Mouse (Mus musculus): ENCODE results near the gene Vmn1r235. TPM values are rescaled to one million over a fixed set of nuclear protein-coding genes. Genes with fewer than 3 reads are reported as not detected.

The Vmn1r235 gene
- total and polyA plus RNA-seq, 3 experiments, result 0.05 TPM; not detected in 2

DNA sequence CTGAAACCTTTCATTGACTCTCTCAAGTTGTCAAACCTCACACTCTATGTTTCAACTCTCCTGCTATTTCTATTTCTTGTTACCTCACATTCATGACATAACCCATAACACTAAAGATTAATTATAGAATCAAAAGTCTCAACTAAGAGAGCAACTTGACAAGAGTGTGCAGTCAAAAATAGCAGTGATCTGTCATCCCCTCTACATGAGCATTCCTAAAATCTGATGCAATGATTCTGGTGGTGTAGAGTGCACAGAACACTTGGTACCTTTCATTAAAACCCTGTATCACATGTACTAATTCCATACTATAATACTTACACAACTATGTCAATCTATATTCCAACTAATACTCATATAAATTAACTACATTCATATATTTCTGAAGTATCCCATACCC, 33.5 kb downstream of the Vmn1r235 start:
- ATAC-seq (ENCODE audit: extremely low read depth, insufficient number of reproducible peaks, low FRiP score, poor library complexity, severe bottlenecking) (no peak), DNase-seq (ENCODE audit: low spot score) (no peak)
- Histone ChIP-seq H3K9me3 (replicated peaks) (no peaks in the 10 kb centered on the region), H3K36me3 (replicated peaks) (no peaks in the 10 kb centered on the region), H3K4me1 (ENCODE audit: insufficient read depth, low read depth, low read length) (no peaks in the 10 kb centered on the region), H3K27me3 (ENCODE audit: insufficient read depth, low read length) (no peaks in the 10 kb centered on the region), H3K4me3 (ENCODE audit: low read depth, low read length) (no peak overlapping the region)
- TF ChIP-seq POLR2AphosphoS5 (IDR thresholded peaks at IDR 0.05; ENCODE audit: insufficient replicate concordance, low read depth, low read length) (no peak), CTCF (IDR thresholded peaks at IDR 0.05; ENCODE audit: low read depth, low read length) (no peak), GATA2 (IDR thresholded peaks at IDR 0.05; ENCODE audit: borderline replicate concordance, low read depth, low read length) (no peak), GATA1 (IDR thresholded peaks at IDR 0.05; ENCODE audit: borderline replicate concordance, low read length) (no peak), TAL1 (conservative IDR thresholded peaks at IDR 0.05; ENCODE audit: low read depth, low read length) (no peak)

DNA sequence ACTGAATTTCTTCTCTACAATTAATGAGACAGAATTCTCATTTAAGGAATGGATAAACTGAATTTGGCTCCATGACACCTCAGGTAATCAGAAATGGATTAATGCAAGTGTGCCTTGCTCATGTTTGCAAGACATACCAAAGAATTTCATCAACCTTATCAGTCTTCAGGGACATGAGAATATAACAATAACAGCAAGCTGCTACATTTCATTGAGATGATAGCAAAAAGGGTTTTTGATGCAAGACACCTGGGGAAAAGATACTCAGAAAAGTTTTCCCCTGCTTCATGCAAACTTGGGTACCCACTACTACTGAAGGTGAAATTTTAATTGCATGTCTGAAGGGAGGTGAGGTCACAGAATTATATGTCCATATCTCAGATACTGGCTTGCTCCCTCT, 55.4 kb downstream of the Vmn1r235 start, which contains the start of gene Vmn1r237:
Vmn1r237 (plus strand) TSS at position 301 of the 400 bp plus-strand sequence.
- ATAC-seq (ENCODE audit: extremely low read depth, insufficient number of reproducible peaks, low FRiP score, poor library complexity, severe bottlenecking), result no peak
- no peaks in the 10 kb centered on the region for H3K9me3 ChIP-seq (replicated peaks)

More for the DNA sequence above, 55.4 kb downstream of the Vmn1r235 start, which contains the start of gene Vmn1r237:
- Histone ChIP-seq H3K4me1 (ENCODE audit: insufficient read depth, low read depth, low read length) (no peaks in the 10 kb centered on the region), H3K36me3 (replicated peaks) (no peaks in the 10 kb centered on the region), H3K27me3 (ENCODE audit: insufficient read depth, low read length) (no peaks in the 10 kb centered on the region), H3K4me3 (ENCODE audit: low read depth, low read length) (no peak within 1 kb of the TSS)
- TF ChIP-seq CTCF (IDR thresholded peaks at IDR 0.05; ENCODE audit: low read depth, low read length), result no peak
- TF ChIP-seq TAL1 (conservative IDR thresholded peaks at IDR 0.05; ENCODE audit: low read depth, low read length), result no peak
- no peak for TF ChIP-seq GATA2 (IDR thresholded peaks at IDR 0.05; ENCODE audit: borderline replicate concordance, low read depth, low read length)
- no peak for TF ChIP-seq POLR2AphosphoS5 (IDR thresholded peaks at IDR 0.05; ENCODE audit: insufficient replicate concordance, low read depth, low read length)
- no peak for TF ChIP-seq GATA1 (IDR thresholded peaks at IDR 0.05; ENCODE audit: borderline replicate concordance, low read length)
- DNase-seq (ENCODE audit: low spot score), result no peak

Other genes starting within 250 kb of the Vmn1r235 start
- gene Zfp160, start 247.5 kb upstream of the Vmn1r235 start, total RNA-seq (2014; fragmentation: Nextera tagmentation), result 37.9 and 47.3 TPM in 2 replicates
- gene Zfp160, start 247.5 kb upstream of the Vmn1r235 start, total RNA-seq (2017), result 28.4 and 31.1 TPM in 2 replicates
- 0.79 and 1.4 TPM in 2 replicates for gene Zfp160, start 247.5 kb upstream of the Vmn1r235 start, polyA plus RNA-seq (2012)
- not detected in 2 replicates for gene Vmn1r234, start 30.3 kb upstream of the Vmn1r235 start, total RNA-seq (2014; fragmentation: Nextera tagmentation)
- gene Vmn1r234, start 30.3 kb upstream of the Vmn1r235 start, total RNA-seq (2017), result 0.06 and 0.55 TPM in 2 replicates
- gene Vmn1r234, start 30.3 kb upstream of the Vmn1r235 start, polyA plus RNA-seq (2012), result not detected in 2 replicates
- not detected in 2 replicates for gene Vmn1r236, start 26.5 kb downstream of the Vmn1r235 start, total RNA-seq (2014; fragmentation: Nextera tagmentation)
- 0.05 and 0.70 TPM in 2 replicates for gene Vmn1r236, start 26.5 kb downstream of the Vmn1r235 start, total RNA-seq (2017)
- gene Vmn1r236, start 26.5 kb downstream of the Vmn1r235 start, polyA plus RNA-seq (2012), result not detected in 2 replicates
- gene Vmn1r237, start 55.5 kb downstream of the Vmn1r235 start, total RNA-seq (2014; fragmentation: Nextera tagmentation), result not detected in 2 replicates
- 0.17 and 0.44 TPM in 2 replicates for gene Vmn1r237, start 55.5 kb downstream of the Vmn1r235 start, total RNA-seq (2017)
- not detected in 2 replicates for gene Vmn1r237, start 55.5 kb downstream of the Vmn1r235 start, polyA plus RNA-seq (2012)
- not detected in 2 replicates for gene Zfp677, start 127.3 kb downstream of the Vmn1r235 start, total RNA-seq (2014; fragmentation: Nextera tagmentation)
- 0.05 and 0.06 TPM in 2 replicates for gene Zfp677, start 127.3 kb downstream of the Vmn1r235 start, total RNA-seq (2017)
- not detected in 2 replicates for gene Zfp677, start 127.3 kb downstream of the Vmn1r235 start, polyA plus RNA-seq (2012)
- 8.4 and 15.4 TPM in 2 replicates for gene Zfp54, start 166.8 kb downstream of the Vmn1r235 start, total RNA-seq (2014; fragmentation: Nextera tagmentation)
- gene Zfp54, start 166.8 kb downstream of the Vmn1r235 start, total RNA-seq (2017), result 10.7 and 12.6 TPM in 2 replicates
- 0.27 and 0.28 TPM in 2 replicates for gene Zfp54, start 166.8 kb downstream of the Vmn1r235 start, polyA plus RNA-seq (2012)
- 21.5 and 25.3 TPM in 2 replicates for gene Zfp51, start 194.0 kb downstream of the Vmn1r235 start, total RNA-seq (2014; fragmentation: Nextera tagmentation)
- 14.9 and 16.6 TPM in 2 replicates for gene Zfp51, start 194.0 kb downstream of the Vmn1r235 start, total RNA-seq (2017)
- gene Zfp51, start 194.0 kb downstream of the Vmn1r235 start, polyA plus RNA-seq (2012), result 0.65 and 0.88 TPM in 2 replicates
- gene Zfp53, start 232.6 kb downstream of the Vmn1r235 start, total RNA-seq (2014; fragmentation: Nextera tagmentation), result 15.1 and 15.3 TPM in 2 replicates
- 8.5 and 8.7 TPM in 2 replicates for gene Zfp53, start 232.6 kb downstream of the Vmn1r235 start, total RNA-seq (2017)
- gene Zfp53, start 232.6 kb downstream of the Vmn1r235 start, polyA plus RNA-seq (2012), result 2.6 and 2.9 TPM in 2 replicates

Measured in G1E (cell line).